Mouse (Mus musculus): Measurements from ENCODE around the gene Ncoa3.

The Ncoa3 gene

GRCm38 (mm10) chr2:166003004-166003403 is 10.6 kb downstream of the Ncoa3 start:
- peak; percentile 42 for DNase-seq

- no peak for DNase-seq
Measured at GRCm38 (mm10) chr2:166007046-166007445, 14.6 kb downstream of the Ncoa3 start.

DNA sequence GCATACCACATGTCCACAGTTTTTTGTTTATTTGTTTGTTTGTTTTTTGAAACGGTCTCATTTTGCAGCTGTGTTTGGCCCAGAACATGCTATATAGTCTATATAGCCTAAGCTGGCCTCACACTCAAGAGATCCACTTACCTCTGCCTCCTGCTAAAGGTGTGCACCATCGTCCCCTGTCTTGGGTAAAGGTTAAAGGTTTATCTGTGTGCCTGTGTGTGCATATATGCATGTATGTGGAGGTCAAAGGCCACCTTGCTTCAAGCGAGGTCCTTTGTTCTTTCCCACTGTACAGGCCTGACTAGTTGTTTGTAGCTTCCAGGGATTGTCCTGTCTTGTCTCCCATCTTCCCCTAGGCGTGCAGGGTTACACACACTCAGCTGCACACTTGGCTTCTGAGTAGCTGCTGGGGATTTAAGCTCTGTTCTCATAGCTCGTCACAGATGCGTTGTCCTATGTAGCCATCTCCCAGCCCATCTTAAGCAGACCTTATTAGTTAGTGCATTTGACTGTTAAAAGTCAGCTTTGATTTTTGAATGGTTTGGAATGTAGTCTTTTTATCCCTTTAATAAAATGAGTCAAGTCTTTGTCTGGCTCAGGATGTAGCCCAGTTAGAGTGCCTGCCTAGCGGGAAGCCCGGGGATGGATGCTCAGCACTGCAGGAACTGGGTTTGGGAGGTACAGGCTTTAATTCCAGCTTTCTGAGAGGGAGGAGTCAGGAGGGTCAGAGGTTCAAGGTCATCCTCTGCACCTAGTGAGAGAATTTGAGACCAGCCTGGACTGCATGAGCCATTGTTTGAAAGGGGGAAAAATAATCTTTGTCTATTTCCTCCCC is 16.3 kb downstream of the Ncoa3 start:
- no peak for DNase-seq

DNA sequence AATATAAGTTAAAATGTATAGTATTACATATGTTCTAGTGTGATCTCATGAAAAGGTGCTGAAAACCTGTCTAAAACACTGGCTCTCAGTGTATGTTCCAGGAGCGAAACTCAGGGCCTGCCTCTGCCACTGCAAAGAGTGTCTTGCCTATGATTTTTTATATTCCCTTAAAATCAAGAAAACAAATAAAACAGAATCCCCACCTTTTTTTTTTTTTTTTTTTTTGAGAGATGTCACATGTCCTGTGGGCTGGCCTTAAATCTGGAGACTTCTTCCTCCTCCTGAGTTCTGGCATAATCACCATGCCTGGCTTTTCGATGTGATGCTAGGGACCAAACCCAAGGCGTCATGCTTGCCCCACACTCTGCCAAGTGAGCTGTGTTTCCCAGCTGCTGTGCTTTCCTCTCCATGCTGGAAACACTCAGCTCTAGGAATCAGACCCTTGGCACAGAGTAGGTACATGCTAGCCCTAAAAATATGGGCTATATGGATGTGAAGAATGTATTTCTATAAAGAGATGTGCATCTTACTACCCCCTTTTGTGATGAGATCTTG is 17.0 kb downstream of the Ncoa3 start:
- DNase-seq, result peak; percentile 56

GRCm38 (mm10) chr2:166010321-166010720 is 17.9 kb downstream of the Ncoa3 start:
- no peak for DNase-seq

- no peak for DNase-seq
Measured at GRCm38 (mm10) chr2:166011422-166011821, 19.0 kb downstream of the Ncoa3 start.

GRCm38 (mm10) chr2:166012145-166012544 is 19.7 kb downstream of the Ncoa3 start:
- no peak for DNase-seq

DNA sequence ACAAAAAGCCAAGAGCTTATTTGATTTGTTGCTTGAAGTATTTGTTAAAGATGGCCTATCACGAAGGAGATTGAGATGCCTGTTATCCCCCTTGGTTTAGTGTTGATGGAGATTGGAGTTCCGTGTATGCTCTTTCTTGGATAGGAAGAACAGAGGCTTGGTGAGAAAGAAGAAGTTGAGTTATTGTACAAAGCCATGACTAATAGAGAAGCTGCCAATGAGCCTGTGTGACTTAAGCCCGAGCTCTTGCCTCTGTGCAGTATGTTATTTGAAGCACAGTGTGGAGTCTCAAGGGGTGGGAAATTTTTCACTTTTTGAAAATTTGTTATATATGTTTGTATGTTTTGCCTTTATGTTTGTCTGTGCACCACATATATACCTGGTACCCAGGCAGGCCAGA is 26.3 kb downstream of the Ncoa3 start:
- no peak for DNase-seq

DNA sequence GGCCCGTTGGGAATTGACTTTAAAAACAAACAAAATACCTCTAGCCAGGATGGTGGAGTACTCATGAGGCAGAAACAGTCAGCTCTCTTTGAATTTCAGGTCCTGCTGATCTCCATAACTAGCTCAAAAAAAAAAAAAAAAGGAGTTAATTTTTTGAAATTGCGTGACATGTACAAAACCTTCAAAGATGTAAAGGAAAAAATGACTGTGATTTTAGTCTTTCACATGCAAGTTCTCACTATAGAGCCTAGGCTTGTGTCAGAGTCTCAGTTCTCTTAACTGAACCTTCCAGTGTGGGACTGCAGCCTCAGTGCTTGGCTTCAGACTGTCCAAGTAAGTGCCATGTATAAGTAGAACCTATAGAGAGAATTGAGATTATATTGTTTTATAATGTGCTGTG is 27.6 kb downstream of the Ncoa3 start:
- no peak for DNase-seq

DNA sequence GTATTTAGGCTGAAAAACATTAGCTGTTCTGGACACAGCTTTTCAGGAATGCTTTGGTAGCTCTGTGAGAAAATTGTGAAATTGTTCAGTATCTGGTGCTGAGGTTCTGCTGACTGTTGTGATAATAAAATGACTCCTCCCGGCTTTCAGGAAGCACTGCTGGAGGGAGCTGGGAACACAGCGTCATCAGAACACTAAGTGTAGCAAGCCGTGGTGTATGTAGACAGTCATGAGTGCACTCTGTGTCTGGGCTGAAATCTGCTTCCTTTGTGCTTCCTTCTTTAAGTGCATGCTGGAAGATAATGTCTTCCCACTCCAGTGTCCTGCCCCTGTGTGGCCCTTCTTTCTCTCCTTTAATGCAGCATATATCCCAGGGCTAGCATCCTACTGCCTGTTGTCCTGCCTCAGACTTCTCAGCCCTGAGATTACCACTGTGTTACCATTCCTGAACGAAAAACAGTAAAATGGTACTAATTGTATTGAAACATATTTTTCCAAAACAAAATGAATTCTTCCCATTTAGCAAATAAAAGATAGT is 28.7 kb downstream of the Ncoa3 start:
- DNase-seq, result peak; percentile 47

- no peak for DNase-seq
Measured at GRCm38 (mm10) chr2:166021642-166022041, 29.2 kb downstream of the Ncoa3 start.

GRCm38 (mm10) chr2:166022327-166022726 is 29.9 kb downstream of the Ncoa3 start:
- DNase-seq, result no peak

DNA sequence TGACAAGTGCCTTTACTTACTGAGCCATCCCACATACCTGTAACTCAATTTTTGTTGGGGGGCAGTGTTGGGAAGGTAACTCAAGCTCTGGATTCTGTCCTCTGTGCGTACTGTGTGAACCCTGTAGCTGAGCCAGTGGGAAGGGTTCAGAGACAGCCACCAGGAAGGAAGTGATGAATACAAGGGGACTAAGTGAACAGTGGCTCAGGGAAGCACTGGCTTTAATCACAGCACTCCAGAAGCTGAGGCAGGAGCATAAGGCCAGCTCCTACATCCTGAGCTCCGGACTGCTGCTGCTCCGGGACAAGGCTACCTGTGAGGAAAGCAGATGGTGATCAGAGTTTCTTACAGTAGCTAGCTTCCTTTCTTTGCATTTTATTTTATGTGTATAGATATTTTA is 31.6 kb downstream of the Ncoa3 start:
- no peak for DNase-seq

DNA sequence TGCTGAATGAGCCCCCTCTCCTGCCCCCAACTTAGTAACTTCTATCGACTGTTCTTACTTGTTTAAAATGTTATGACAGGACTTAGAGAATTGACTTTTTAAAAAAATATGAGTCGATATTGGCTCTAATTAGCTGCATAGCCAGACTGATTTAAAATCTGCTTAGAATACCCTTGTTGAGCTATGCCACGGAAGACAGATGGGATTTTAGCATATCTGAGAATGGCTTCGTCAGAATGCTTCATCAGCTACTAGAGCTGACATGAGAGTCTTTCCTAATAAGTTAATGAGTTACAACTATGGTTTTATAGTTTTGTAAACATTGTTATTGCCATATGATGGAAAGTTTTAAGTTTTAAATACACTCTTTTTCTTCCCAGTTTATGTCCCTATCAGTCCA is 32.2 kb downstream of the Ncoa3 start:
- no peak for DNase-seq

DNA sequence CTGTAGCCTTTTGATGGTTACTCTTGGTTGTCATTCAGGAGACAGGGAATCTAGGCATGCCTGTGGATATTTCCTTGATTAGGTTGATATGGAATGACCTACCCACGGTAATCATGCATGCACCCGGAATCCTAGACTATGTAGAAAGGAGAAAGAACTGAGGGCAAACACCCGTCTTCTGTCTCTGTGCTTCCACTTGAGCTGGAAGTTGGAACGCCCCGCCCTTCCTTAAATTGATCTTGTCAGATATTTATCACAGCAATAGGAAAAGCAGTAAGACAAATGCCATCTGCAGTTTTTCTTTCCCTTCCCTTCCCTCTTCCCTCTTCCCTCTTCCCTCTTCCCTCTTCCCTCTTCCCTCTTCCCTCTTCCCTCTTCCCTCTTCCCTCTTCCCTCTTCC is 33.5 kb downstream of the Ncoa3 start:
- no peak for DNase-seq

- no peak for DNase-seq
Measured at GRCm38 (mm10) chr2:166027834-166028233, 35.4 kb downstream of the Ncoa3 start.

DNA sequence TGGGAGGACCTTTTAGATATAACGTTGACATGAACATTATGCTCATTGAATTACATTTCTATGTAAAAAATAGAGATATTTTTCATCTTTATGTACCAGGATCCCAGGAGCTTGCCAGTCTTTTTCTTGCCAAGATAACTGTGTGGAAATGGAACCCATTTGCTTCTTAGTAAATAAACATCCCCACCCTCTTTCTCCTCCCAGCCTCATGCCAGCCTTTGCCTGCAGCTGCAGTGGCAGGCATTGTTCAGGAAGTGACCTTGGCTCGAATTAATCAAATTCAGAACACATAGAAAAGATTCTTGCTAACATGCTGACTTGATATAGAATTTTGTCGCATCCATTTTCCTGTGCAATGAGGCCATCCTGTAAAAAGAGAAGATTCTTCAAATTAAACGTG is 36.8 kb downstream of the Ncoa3 start:
- no peak for DNase-seq

- peak; percentile 56 for DNase-seq
Measured at GRCm38 (mm10) chr2:166030256-166030995, 38.0 kb downstream of the Ncoa3 start.

DNA sequence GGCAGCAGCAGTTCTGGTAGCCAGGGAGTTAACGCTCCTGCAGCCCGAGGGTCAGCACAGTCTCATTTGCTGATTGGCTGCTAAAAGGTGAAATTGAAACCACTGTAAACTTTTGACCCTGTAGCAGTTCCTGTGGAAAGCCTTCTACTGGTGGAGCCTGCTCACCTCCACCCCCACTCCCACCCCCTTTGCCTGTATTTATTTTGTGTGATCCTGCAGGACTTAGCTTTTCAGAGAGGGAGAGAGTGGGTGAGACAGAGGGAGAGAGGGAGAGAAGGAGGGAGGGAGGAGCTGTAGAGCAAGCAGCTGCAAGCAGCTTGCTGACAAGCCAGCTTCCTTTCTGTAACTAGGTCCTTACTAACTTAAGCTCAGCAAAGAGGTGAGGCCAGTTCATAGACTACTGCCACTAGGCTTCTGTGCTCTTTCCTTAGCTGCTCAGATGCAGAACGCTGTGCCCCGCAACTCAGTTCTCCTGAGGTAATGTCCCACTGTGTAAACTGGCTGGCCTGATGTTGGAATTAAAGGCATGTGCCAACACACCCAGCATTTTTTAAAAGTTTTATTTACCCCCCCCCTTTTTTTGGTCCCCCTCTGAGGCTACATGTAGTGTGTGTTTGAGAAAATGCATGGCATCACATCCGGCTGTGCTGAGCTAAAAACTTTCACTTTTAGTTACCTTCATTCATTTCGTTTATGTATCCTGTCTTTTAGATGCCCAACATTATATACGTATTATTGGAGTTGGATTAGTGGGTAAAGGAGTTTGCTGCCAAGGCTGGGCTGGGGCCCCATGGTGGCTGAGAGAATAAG is 38.9 kb downstream of the Ncoa3 start:
- DNase-seq, result peak; percentile 74

GRCm38 (mm10) chr2:166032628-166033027 is 40.2 kb downstream of the Ncoa3 start:
- DNase-seq, result no peak

- DNase-seq, result no peak
Measured at GRCm38 (mm10) chr2:166034967-166035490, 42.6 kb downstream of the Ncoa3 start.

- peak; percentile 81 for DNase-seq
Measured at GRCm38 (mm10) chr2:166035725-166036124, 43.3 kb downstream of the Ncoa3 start.

GRCm38 (mm10) chr2:166039681-166040080 is 47.2 kb downstream of the Ncoa3 start:
- no peak for DNase-seq
